Mouse (Mus musculus) 416B (cell line): ENCODE data around the gene Dnah5.

Experiments used
- DNase-seq: peaks from one replicate; pipeline ENCODE4 v3.0.0; 2011; ENCODE audit warnings: low read depth

Dnah5 gene

DNA sequence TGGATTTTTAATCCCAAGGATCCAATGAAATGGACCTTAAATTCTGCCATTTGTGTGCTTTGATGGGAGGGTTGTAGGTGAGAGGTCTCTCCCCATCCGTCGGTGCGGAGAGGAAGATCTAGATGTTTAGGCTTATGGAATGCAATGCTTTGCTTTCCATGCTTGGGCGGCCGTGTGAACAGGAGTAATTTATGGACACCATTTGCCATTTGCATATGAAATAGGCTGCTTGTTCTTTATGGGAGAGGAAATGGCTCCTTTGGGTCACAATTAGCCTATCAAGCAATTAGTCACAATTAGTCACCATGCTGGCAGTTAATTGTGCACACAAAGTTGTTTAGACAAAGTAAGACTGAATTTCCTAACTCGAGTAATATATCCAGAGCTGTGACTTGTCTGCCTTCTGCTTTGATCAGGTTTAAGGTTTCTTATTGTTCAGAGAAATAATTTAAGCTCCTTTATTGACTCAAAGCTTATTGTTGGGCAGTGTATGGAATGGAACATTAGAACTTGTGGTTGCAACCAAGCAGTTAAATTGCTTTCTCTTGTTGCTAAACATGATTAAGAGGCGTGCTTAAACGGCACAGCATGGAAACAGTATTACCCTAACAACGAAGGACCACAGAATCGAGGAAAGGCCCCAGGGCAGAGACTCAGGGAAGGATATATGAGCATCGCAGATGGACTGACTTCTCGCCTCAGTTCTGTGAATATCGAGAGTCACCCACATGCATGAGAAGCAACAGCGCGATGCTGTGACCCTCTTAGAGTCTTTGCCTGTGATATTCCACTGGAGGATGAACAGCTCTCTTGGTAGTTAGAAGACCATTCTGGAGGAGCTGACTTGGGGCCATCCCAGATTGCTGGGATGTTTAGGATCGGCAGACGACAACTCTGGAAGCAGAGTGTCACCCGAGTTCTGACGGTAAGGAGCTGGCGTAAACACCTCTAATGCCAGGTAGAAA is at the start of gene Dnah5:
Gene Dnah5, plus strand, starts transcription at position 642 of the 965 bp plus-strand sequence.
- no peak for DNase-seq

DNA sequence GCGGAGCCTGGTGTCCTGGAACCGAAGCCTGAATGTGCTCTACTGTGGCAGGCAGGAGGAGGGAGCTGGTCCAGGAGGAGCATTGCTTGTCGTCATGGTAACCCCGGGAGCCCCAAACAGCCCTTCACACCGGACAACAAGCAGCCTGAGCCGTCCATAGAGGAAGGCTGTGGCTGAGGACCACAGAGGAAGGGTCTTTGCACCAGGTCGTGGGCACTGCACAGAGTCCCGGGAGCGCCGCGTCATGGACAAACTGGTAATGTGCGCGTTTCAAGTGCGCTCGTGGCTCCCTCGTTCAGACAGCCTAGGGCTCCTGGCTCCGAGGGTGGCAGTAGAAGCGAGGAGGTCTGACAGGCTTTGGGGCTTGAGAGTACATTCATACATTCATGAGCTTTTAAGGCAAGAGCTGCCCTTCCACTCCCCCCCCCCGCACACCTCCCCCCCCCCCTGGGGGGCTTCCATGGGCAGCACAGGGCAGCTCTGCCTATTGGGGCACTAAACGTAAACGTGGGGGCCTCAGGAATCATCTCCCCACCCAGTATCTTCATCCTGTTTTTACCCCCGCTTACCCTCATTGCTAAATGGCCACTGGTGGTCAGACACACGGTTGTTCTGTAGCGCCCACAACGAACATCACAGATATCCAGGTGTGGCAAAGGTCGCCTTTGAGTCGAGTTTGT is 48.6 kb upstream of the Dnah5 start:
- DNase-seq = no peak

DNA sequence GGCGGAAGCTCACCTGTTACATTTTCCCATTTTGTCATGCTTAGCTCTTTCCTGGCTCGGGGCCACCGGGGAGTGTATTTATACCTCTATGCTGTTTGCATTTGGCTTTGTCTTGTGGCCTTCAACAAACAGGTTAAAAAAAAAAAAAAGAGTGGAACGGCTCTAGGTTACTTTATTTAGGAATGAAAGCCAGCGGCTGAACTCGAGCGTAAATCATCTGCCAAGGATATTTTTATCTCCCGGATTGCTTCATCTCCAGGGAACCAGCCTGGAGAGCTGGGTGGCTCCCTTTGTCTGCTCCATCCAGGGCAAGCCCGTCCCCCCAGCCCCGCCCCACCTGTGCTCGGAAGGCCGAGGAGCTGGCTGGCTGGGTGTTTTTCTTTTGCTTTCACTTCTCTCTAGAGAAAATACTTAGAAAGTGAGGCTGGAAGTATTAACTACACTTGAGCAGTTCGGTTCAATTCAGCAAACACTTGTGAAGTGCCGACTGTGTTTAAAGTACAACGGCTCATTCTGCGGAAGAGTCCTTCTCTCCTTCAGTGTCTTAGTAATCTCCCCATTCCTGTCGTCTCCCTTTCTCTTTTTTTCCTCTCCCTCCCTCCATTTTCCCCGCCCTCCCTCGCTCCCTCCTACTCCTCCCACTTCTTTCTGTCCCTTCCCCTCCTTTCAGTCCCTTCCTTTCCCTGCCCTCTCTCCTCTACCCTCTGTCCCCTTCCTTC is 44.6 kb upstream of the Dnah5 start:
- DNase-seq = peak; percentile 10

DNA sequence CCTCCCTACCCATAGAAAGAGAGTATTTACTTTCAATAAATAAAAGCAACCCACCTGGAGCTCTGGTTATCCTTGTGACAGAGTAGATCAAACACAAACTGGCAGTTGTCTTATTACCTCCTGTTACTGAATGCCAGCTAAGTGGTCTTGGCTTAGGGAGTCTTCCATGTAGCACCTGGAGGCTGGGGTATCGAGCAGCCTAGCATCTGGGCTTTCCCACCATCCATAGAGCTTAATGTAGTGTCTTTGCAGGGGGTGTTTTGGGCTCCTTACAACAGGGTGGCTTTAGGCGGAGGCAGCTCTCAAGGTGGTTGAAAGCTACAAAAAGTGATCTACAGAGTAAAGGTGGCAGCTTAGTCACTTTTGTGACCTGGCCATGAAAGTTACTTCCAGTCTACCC is 41.3 kb upstream of the Dnah5 start:
- no peak for DNase-seq

DNA sequence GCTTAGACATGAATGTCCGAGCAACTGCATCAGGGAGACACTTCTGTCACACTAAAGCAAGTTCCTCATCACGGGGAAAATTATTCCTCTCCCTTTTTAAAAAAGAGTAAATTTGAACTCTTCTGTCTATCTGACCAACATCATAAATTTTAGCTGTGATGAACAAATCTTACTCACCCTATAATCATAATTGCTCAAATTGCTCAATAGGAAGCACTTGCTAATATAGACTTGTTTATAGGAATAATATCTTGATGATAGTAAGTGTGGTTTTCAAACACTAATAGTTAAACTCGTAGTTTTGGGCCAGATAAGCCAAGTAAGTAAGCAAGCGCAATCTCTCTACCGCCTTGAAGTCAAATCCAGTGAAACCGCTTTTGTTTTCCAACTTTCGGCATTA is 38.3 kb upstream of the Dnah5 start:
- DNase-seq = no peak

DNA sequence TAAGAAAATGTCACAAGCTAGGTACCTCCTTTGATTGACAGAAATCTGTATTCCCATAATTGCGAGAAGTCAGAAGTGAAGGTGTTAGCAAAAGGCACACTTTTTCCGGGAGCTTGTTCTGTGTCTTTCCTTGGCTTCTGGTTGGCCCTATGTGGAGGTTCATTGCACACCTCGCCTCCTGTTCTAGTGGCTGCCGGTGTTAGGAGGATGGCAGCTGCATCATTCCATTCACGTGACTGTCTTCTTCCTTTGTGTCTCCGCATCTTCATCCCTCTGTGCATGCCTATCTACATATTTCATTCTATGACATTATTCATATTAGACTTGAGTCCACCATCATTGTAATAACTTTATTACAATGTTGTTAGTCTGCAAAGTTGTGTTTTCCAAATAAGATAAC is 37.5 kb upstream of the Dnah5 start:
- DNase-seq = no peak

DNA sequence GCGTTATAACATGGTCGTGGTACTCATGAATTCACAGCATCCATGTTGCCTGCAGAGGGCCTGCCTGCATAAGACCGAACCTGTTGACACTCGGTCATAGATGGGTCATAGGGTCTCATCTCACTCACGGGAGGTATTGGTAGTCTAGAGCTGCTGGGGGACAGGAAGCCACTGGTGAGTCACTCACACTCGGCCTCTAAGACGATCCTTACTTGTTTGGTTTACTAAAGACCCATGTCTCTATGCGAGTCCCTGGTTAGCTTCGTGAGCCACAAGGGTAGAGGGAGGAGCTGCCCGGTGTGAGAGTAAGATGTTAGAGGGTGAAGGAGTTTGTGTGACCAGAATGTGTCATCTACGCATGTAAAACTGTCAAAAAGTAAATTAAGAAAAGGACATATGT is 24.6 kb upstream of the Dnah5 start:
- DNase-seq = peak; percentile 17

DNA sequence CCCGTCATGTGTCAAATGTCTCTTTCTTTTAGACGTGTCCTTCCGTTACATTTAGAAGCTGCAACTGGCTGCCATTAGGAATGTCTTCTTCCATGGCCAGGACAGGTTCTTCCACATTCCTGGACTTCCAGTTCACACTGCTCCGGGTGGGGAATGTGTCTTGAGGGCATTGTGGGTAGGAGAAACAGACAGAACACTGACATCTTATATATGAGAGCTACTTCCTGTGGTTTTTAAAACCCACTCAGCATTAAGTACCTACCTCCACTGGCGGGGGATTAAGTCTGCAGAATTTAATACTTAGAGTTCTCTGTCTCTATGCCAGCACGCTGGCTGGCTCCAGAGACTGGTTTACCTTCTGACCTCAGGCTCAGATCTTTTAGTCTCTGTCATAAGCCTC is 24.0 kb upstream of the Dnah5 start:
- DNase-seq = no peak

DNA sequence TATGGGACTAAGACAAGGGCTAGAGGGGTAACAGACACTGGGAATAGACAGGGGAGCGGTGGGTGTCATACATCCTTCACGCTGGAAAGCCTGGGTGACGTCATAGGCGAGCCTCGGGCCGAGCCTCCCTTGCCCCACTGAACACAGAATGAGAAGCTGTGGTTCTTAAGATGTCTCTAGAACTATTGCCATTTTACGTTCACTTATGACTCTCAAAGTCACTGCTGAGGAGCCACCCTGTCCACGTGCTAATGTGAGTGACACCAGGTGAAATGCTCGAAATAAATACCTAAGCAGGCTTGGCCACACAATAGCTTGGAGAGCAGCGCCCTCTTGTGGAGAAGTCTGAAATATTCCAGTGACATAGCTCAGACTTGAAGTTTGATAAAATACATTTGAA is 21.7 kb upstream of the Dnah5 start:
- peak; percentile 59 for DNase-seq

DNA sequence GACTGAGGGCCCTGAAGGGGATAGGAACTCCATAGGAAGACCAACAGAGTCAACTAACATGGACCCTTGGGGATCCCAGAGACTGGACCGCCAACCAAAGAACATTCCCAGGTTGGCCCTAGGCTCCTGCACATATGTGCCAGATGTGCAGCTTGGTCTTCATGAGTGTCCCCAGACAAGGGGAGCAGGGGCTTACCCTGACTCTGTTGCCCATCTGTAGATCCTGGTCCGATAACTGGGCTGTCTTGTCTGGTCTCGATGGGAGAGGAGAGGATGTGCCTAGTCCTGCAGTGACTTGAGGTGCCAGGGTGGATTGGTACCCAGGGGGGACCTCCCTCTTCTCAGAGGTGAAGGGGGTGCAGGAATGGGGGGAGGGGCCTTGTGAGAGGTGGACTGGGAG is 21.0 kb upstream of the Dnah5 start:
- DNase-seq = no peak

DNA sequence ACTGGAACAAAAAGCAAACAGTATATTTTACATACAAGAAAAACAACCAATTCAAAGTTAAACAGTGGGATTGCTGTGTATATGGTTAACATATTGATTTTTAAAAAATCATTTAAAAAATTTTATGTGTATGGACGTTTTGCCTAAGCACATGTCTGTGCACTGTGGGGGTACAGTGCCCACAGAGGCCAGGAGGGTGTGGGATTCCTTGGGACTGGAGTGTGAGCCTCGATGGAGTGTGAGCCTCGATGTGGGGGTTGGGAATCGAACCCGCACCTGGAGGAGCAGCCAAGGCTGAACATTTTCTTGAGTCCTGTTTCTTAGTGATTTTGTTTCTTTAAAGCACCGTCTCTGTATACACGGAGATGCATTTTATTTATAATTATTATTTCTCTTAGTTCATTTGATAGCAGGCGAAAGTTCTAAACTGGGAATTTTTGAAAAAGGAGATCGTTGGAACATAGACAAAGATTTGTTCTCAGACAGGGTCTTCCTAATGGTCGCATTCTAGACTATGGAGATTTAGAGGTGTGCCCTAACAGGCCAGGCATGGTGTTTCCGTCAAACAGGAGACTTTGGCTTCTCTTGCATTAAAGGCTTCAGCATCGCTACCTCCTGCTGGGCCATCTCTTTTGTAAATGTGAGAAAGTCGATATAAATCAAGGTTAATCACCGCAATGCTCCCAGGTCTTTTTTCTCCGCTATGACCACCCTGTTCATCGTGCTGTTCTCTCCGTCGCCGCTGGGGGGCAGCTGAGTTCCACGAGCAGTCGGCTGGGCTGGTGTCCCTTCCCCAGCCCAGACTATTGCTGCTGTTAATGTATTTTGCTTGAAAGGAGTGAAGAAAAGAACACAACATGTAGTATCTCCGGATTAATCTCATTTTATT is 15.8 kb upstream of the Dnah5 start:
- DNase-seq = peak; percentile 37

DNA sequence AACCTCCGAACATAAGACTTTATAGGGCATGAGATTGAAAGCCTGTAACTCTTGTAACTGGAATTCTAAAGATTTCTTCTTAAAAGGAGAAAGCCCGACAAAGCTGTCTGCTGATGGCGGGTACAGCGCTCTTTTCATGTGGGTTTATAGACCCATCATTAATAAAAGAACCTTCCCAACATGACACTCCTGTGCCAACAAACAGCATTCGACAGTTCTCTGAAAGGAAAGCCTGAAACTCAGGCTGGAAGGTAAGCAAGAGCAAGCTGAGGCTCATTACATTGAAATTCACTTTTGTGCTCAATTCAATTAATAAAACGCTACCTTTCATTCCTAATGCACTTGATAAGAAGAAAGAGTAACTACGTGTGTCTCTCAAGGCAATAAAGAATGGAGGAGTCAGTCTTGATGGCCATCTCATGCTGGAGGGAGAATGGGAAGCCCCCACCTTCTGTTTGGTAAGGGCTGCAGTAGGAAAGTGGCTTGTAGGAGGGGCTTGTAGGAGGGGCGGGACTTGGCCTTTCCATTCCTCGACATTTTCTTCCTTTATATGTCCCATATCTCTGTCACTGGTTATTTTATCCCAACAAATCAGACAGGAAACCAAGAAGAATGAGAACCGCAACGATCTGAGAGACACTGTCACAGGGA is 15.1 kb upstream of the Dnah5 start:
- DNase-seq = no peak

DNA sequence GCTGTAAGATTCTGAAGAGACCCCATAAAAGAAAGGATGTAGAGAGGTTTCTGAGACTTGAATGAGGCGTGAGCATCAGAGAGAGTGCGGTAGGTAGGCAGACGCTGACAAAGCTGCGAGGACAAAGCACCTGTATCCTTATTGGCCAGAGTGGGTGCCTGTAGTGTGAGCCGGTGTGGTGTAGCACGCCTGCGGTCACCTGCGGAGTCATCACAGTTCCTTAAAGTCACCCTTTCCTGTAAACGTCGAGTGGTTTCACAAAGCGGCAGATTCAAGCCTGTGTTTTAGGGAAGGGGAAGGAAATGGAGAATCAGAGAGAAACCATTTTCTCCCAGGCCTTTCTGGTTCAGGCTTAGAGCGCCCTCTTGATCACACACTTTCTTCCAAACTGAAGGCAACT is 13.9 kb upstream of the Dnah5 start:
- peak; percentile 11 for DNase-seq

DNA sequence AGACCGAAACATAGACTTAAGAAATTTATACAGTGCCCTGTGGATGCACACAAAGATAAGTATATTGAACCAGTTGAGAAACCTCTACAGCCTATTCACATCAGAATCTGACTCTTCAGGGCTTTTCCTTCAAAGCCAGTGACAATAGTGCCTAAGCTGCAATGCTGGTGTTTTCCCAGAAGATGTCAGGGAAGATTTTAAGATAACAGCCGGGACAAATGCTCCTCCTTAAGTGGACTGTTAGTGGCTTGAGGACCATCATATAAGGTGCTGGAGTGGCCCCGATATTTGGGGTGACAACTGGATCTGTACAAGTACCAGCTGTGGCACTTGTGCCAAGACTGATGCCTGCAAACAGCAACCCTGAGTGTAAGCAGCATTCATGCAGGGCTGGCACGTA is 4.9 kb upstream of the Dnah5 start:
- DNase-seq = no peak

DNA sequence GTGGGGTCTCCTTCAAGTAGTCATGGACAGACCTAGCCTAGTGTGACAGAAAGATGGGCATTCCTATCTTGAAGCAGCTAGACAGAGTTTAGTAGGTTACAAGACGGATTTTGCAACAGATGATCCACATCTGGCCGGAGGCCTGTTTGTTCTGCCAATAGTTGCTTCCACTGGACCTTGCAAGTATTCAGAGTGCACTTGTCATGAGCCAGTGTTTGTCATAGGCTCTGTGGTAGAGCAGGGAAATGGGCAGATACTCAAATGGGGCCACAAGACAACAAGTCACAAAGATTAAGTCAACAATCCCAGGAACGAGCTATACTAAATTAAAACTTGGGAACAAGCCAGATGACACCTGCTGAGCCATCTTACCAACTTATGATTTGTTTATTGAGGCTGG is 1.1 kb downstream of the Dnah5 start:
- DNase-seq = no peak

DNA sequence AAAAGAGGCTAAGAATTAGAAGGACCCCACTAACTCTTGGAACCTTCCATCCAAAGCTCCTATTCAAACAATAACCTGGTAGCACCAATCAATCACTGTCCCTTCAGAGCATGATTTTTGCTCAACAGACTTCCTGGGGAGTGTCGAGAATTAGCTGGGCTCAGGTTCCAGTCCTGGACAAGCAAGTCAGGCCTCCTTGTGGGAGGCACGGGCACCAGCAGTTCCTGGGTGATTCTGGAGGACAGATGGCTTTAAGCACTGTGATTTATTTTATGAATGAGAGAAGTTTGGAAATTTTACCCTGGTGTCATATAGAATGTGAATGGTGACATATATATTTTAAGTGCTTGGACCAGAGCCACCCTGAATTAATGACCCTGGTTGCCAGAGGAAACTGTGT is 4.0 kb downstream of the Dnah5 start:
- no peak for DNase-seq

DNA sequence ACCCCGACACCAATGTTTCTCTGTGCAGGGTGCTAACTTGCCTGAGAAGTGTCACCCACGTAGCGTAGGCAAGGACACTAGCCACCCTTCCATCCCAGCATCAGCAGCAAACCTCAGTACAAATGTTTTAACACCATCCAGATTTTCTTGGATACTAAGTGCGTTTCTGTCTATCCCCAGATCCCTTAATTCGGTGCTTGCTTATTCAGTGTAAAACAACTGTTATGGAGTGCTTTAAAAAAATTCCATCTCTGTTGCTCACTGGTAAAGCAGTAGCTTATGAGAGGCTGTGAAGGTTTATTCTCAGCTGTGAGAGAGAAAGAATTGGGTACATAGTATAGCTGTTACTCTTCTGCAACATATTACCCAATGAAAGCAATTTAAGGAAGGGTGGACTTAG is 9.5 kb downstream of the Dnah5 start:
- DNase-seq = no peak

DNA sequence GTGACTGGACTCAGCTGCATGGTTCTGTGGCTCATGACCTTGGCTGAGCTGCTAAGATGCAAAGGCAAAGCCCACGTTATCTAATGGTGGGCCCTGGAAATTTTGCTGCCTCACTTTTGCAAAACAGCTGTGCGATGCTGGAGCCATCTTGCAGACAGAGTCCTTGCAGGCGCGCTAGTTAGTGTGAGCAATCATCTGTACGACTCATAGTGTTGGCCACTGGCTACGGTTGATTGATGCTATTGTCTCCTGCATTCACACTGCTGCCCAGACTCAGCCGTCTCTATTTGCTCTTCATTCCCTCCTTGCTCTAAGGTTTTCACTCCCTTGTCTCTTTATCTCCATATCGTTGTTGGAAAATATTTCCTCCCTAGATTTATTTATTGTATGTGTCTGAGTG is 12.8 kb downstream of the Dnah5 start:
- DNase-seq = no peak

DNA sequence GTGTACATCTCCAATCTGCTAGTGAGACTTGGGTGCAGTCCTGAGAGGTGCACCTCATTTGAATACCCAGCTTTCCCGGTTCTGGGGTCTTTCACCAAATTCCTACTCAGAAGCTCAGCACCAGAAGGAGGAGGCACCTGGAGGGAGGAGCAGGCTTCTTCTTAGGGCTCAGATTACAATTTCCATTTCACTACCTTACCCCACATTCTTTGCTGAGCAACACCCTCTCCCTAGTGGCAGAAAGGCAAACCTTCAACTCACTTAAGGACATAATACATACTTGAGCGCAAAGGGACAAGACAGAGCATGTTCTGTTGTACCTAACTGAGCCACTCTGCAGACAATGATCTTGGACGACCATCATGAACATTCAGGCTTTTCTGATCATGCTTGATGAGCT is 23.8 kb downstream of the Dnah5 start:
- no peak for DNase-seq

DNA sequence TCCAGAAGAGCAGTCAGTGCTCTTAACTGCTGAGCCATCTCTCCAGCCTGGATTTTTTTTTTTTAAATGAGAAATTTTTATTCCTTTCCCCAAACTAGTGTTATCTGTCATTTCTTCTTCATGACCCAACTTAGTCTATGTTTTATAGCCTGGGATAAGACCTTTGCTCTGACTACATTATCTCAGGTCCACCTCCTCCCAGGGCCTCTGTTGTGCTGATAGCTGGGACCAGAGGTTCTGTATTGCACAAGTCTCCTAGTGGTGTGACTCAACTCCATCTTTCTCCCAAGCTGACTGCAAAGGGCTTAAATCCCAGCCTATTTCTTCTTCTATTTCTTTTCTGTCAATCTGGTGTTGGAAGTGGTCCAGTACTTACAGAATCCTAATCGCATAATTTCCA is 56.7 kb downstream of the Dnah5 start:
- no peak for DNase-seq

DNA sequence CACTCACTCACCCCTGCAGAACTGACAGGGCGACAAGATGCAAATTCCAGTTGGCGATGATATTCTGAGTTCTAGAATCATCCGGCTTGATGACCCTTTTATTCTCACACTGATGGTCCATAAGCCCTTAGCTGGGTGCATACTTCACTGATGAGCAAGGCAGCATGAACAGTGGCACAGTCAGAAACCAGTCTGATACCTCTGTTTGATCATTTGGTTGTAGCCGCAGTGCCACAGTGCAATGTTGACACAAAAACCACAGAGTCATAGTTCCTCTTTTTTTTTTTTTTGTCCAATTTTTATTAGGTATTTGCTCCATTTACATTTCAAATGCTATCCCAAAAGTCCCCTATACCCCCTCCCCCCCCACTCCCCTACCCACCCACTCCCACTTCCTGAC is 95.9 kb downstream of the Dnah5 start:
- peak; percentile 26 for DNase-seq
